Mouse (Mus musculus) cerebellum, adult 11-12 months (tissue): ENCODE results near the gene Atad1.
"Not testable (repeated sequence)": the region's sequence is repeated elsewhere in the genome, so short reads cannot be mapped to it uniquely, and the experiment has no call there.

ENCODE experiments used
- DNase-seq: peaks from one replicate; pipeline ENCODE4 v3.0.0; 2022

Atad1 gene

GRCm38 (mm10) chr19:32667830-32668229, 71.8 kb downstream of the Atad1 start:
- not testable (repeated sequence) for DNase-seq

- DNase-seq = no peak
Observed at GRCm38 (mm10) chr19:32665243-32665642, 74.3 kb downstream of the Atad1 start.

- DNase-seq = no peak
Observed at GRCm38 (mm10) chr19:32662936-32663335, 76.7 kb downstream of the Atad1 start.

- DNase-seq = no peak
Observed at GRCm38 (mm10) chr19:32659346-32659745, 80.2 kb downstream of the Atad1 start.

GRCm38 (mm10) chr19:32653630-32654362, 85.8 kb downstream of the Atad1 start:
- no peak for DNase-seq

- DNase-seq = no peak
Observed at GRCm38 (mm10) chr19:32653122-32653521, 86.5 kb downstream of the Atad1 start.

GRCm38 (mm10) chr19:32651046-32651445, 88.5 kb downstream of the Atad1 start:
- no peak for DNase-seq

- DNase-seq = no peak
Observed at GRCm38 (mm10) chr19:32648019-32648571, 91.5 kb downstream of the Atad1 start.

GRCm38 (mm10) chr19:32646382-32646781, 93.2 kb downstream of the Atad1 start:
- DNase-seq = no peak

- no peak for DNase-seq
Observed at GRCm38 (mm10) chr19:32645939-32646338, 93.6 kb downstream of the Atad1 start.

- no peak for DNase-seq
Observed at GRCm38 (mm10) chr19:32643642-32644041, 95.9 kb downstream of the Atad1 start.

GRCm38 (mm10) chr19:32641995-32642394, 97.6 kb downstream of the Atad1 start:
- no peak for DNase-seq

GRCm38 (mm10) chr19:32641535-32641934, 98.1 kb downstream of the Atad1 start:
- no peak for DNase-seq

GRCm38 (mm10) chr19:32638276-32638903, 101.2 kb downstream of the Atad1 start:
- DNase-seq = no peak

GRCm38 (mm10) chr19:32637357-32638275, 102.0 kb downstream of the Atad1 start:
- no peak for DNase-seq

- DNase-seq = no peak
Observed at GRCm38 (mm10) chr19:32634916-32635315, 104.7 kb downstream of the Atad1 start.

- no peak for DNase-seq
Observed at GRCm38 (mm10) chr19:32628572-32629132, 110.9 kb downstream of the Atad1 start.

GRCm38 (mm10) chr19:32627631-32628030, 112.0 kb downstream of the Atad1 start:
- DNase-seq = no peak

- no peak for DNase-seq
Observed at GRCm38 (mm10) chr19:32626768-32627331, 112.7 kb downstream of the Atad1 start.

- no peak for DNase-seq
Observed at GRCm38 (mm10) chr19:32622142-32622541, 117.4 kb downstream of the Atad1 start.
